Mouse (Mus musculus) forebrain, embryonic 12.5 days (tissue): ENCODE measurements around the gene Cit. TPM values are rescaled to one million over a fixed set of nuclear protein-coding genes. Genes with fewer than 3 reads are reported as not detected.
A peak's percentile ranks its signal among the peaks of the same experiment; 100 is the strongest.
"Not testable (repeated sequence)": the region's sequence is repeated elsewhere in the genome, so short reads cannot be mapped to it uniquely, and the experiment has no call there.

Experiments
- ATAC-seq: fragments of 200-750 bp; cut with Nextera tagmentation; 2 replicates; pipeline ENCODE4 v1.8.0; 2017; ENCODE audit warnings: moderate TSS enrichment; ENCODE audit not compliant: low FRiP score
- H3K27ac ChIP-seq: fragments of 300-500 bp; sonication (generic); 2 replicates; pipeline ENCODE4 v1.5.1; 2016; ENCODE audit warnings: mild to moderate bottlenecking
- H3K27me3 ChIP-seq: fragments of 300-500 bp; sonication (generic); 2 replicates; pipeline ENCODE4 v1.6.1; 2016; ENCODE audit warnings: mild to moderate bottlenecking
- H3K36me3 ChIP-seq: fragments of 300-500 bp; sonication (generic); replicated peaks from 2 replicates; pipeline ENCODE4 v1.6.1; 2016; ENCODE audit warnings: mild to moderate bottlenecking
- H3K4me1 ChIP-seq: fragments of 300-500 bp; sonication (generic); 2 replicates; pipeline ENCODE4 v1.6.1; 2016
- H3K4me2 ChIP-seq: fragments of 300-500 bp; sonication (generic); 2 replicates; pipeline ENCODE4 v1.6.1; 2016; ENCODE audit warnings: mild to moderate bottlenecking, moderate library complexity
- H3K4me3 ChIP-seq: fragments of 300-500 bp; sonication (generic); replicated peaks from 2 replicates; pipeline ENCODE4 v1.5.1; 2016; ENCODE audit warnings: mild to moderate bottlenecking
- H3K9ac ChIP-seq: fragments of 300-500 bp; sonication (generic); 2 replicates; pipeline ENCODE4 v1.6.1; 2016; ENCODE audit warnings: mild to moderate bottlenecking
- H3K9me3 ChIP-seq: fragments of 300-500 bp; sonication (generic); 2 replicates; pipeline ENCODE4 v1.6.1; 2016
- WGBS: fragments of 180-500 bp; shearing (Covaris S2); methylation state at CpG from one replicate; pipeline ENCODE4 v1.1.7; 2016; 5-methylcytosine and 5-hydroxymethylcytosine counted together
- polyA plus RNA-seq: library from polyadenylated mRNA; unstranded; fragments of >200 nt; fragmentation: Nextera tagmentation; extraction: Ambion mirVana; gene quantifications from 2 replicates; pipeline ENCODE4 v1.2.1, GENCODE M21; 2016

The Cit gene
- polyA plus RNA-seq = 41.4 and 46.5 TPM in 2 replicates

- H3K9me3 ChIP-seq = no peaks in the 10 kb centered on the region
- peaks cover 19% of the 10 kb centered on the region for H3K36me3 ChIP-seq
- peak within 1 kb of the TSS; percentile 85 for H3K4me3 ChIP-seq
- H3K9ac ChIP-seq = peak within 1 kb of the TSS; percentile 85
- WGBS = under 1% methylated on average over 42 of the region's 42 CpGs
- ATAC-seq = peak; percentile 100
- H3K27me3 ChIP-seq = no peaks in the 10 kb centered on the region
- peak within 1 kb of the TSS; percentile 72 for H3K27ac ChIP-seq
- peak within 1 kb of the TSS; percentile 83 for H3K4me2 ChIP-seq
- H3K4me1 ChIP-seq = peaks cover 42% of the 10 kb centered on the region
These were observed at the start of gene Cit for GRCm38 (mm10) chr5:115844766-115845634. Gene Cit (plus strand): TSS chr5:115845278.

DNA sequence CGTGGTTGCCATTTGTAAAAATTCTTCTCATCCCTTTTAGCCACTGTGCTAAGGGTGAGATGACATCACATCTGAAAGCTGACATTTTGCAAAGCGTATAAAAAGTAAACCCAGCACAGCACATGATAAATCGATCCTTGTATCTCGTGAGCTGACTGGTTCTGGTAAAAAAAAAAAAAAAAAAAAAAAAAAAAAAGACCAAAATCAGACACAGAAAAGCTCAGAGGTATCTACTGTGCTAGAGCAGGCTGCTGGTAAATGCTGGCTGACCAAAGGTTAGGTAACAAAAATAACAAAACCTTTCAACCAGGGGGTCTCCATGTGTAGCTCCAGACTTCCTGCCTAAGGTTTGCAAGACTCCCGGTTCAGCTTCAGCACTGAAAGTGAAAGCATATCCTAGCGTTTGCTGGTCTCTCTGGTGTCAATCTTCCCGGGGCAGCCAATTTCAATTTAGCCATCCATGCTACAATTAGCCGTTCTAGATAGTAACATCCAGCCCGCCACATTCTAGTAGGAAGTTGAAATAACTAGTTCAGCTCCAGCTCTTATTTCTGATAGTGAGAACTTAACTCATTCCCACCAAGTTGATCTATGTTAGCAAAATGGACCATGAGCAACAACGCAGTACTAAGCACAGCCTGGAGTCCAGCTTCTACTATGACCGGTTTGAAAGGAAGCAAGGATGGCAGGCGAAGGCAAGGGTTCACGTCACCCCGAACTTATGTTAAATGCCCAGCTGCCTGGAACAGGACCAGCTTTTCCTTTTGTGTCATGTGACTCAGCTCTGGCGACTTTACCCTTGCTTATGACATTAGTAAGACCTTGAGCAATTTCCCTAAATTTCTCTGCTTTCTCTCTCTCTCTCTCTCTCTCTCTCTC, 45.8 kb upstream of the Cit start:
- WGBS = 73% methylated on average over 15 of the region's 15 CpGs
- no peaks in the 10 kb centered on the region for H3K27me3 ChIP-seq
- H3K4me2 ChIP-seq = no peak overlapping the region
- no peak overlapping the region for H3K4me3 ChIP-seq
- H3K4me1 ChIP-seq = no peaks in the 10 kb centered on the region
- no peak for ATAC-seq
- H3K9ac ChIP-seq = no peak overlapping the region
- no peaks in the 10 kb centered on the region for H3K36me3 ChIP-seq
- no peak overlapping the region for H3K27ac ChIP-seq
- no peaks in the 10 kb centered on the region for H3K9me3 ChIP-seq

DNA sequence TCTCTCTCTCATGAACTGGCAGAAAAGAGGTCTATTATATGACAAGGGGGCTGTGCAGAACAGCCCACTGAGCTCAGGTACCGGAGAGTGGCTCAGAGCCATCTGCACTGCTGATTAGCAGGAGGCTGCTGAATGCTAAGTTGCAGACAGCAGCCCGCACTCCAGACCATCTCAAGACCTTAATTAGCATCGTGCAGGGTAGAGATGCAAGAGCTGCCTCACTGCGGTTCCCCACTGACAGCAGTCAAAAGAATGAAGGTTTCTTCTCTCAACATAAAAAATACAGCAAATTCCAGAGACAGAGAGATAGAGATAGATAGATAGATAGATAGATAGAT, 45.2 kb upstream of the Cit start:
- no peak for ATAC-seq
- Histone ChIP-seq H3K27ac (no peak overlapping the region), H3K9ac (no peak overlapping the region), H3K4me2 (no peak overlapping the region), H3K9me3 (no peaks in the 10 kb centered on the region), H3K27me3 (no peaks in the 10 kb centered on the region), H3K4me3 (no peak overlapping the region), H3K4me1 (no peaks in the 10 kb centered on the region), H3K36me3 (no peaks in the 10 kb centered on the region)
- 32% methylated on average over 4 of the region's 4 CpGs for WGBS

DNA sequence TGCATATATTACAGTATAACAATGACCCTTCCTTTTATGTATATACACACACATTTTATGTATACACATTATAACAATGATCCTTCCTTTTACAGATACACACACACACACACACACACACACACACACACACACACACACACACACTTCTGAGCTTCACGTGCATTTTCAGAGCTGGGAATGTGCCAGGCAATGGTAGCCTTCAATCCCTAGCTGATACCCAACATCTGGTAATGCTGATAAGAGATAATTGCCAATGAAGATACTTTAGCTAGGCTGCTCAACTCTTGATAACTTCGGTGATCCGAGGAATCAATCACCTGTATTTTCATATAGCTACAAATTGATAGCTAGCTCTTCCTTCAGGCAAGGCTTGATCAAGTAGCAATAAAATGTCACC, 32.8 kb upstream of the Cit start:
- Histone ChIP-seq H3K36me3 (no peaks in the 10 kb centered on the region), H3K4me1 (no peaks in the 10 kb centered on the region), H3K4me2 (no peak overlapping the region), H3K27me3 (no peaks in the 10 kb centered on the region), H3K4me3 (no peak overlapping the region), H3K9ac (no peak overlapping the region), H3K9me3 (no peaks in the 10 kb centered on the region), H3K27ac (no peak overlapping the region)
- ATAC-seq = no peak
- WGBS = 86% methylated on average over 3 of the region's 3 CpGs

DNA sequence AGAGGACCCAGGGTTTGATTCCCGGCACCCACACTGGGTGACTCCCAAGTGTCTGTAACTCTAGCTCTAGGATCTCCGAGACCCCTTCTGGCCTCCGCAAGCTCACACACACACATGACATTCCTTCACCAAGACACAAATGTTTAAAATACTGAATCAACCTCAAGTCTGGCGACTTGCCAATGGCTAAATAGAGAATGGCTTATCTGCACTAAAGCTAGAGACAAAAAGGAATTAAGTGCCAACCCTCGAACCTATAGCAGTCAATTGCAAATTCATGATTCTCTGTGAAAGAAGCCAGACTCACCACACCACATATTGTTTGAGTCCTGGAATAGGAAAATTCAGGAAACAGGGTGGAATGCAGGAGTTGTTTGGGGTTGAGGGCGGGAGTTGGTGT, 28.1 kb upstream of the Cit start:
- no peaks in the 10 kb centered on the region for H3K4me1 ChIP-seq
- H3K27ac ChIP-seq = no peak overlapping the region
- H3K4me2 ChIP-seq = no peak overlapping the region
- H3K4me3 ChIP-seq = no peak overlapping the region
- H3K9ac ChIP-seq = no peak overlapping the region
- H3K36me3 ChIP-seq = no peaks in the 10 kb centered on the region
- no peaks in the 10 kb centered on the region for H3K9me3 ChIP-seq
- no peaks in the 10 kb centered on the region for H3K27me3 ChIP-seq
- 75% methylated on average over 6 of the region's 6 CpGs for WGBS
- ATAC-seq = no peak

DNA sequence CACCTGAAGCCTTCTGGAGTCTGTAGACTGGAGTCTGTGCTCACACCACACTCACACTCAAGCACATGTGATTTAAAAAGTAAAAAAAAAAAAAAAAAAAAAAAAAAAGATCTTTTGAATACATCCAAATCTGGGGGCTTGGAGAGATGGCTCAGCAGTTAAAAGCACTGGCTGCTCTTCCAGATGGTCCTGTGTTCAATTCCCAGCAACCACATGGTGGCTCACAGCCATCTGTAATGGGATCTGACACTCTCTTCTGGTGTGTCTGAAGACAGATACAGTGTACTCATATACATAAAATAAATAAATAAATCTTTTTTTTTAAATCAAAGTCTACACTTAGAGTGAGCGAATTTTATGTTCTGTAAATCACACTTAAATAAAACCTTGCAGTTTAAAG, 27.4 kb upstream of the Cit start:
- not testable (repeated sequence) for H3K4me1 ChIP-seq, H3K27ac ChIP-seq, H3K4me2 ChIP-seq, H3K9ac ChIP-seq, H3K4me3 ChIP-seq, H3K27me3 ChIP-seq, H3K9me3 ChIP-seq, H3K36me3 ChIP-seq, ATAC-seq
- 81% methylated on average over 1 of the region's 1 CpGs for WGBS

DNA sequence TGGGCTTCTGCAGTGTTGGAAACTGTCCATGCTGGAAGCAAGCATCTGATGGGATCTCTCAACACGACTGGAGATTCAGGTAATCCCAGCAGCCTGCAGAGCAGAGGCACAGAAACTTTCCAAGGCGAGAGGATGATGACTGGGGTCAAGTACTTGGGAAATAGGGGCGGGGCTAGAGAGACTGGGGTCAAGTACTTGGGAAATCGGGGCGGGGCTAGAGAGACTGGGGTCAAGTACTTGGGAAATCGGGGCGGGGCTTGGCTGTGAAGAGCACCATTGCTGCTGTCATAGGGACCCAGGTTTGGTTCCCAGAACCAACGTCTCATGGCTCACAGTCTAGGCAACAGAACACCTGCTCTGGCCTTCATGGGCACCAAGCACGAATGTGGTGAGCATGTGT, 25.1 kb upstream of the Cit start:
- H3K9me3 ChIP-seq = no peaks in the 10 kb centered on the region
- WGBS = 85% methylated on average over 9 of the region's 9 CpGs
- no peak overlapping the region for H3K4me3 ChIP-seq
- ATAC-seq = no peak
- H3K9ac ChIP-seq = no peak overlapping the region
- H3K27ac ChIP-seq = no peak overlapping the region
- H3K27me3 ChIP-seq = no peaks in the 10 kb centered on the region
- no peaks in the 10 kb centered on the region for H3K4me1 ChIP-seq
- H3K36me3 ChIP-seq = no peaks in the 10 kb centered on the region
- no peak overlapping the region for H3K4me2 ChIP-seq

DNA sequence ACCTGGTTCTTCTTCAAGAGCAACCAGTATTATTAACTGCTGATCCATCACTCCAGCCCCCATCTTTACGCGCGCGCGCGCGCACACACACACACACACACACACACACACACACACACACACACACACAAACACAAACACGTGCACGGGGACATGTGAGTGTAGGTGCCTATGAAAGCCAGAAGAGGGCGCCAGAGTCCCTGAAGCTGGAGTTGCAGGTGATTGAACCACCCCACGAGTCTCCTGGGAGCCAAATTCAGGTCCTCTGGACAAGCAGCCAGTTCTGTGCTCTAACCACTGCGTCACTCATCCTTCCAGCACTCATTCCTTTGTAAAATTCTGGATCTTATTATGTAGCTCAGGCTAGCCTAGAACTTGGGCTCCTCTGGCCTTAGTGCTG, 23.9 kb upstream of the Cit start:
- Histone ChIP-seq H3K36me3 (no peaks in the 10 kb centered on the region), H3K9ac (no peak overlapping the region), H3K27ac (no peak overlapping the region), H3K27me3 (no peaks in the 10 kb centered on the region), H3K4me1 (no peaks in the 10 kb centered on the region), H3K4me2 (no peak overlapping the region), H3K9me3 (no peaks in the 10 kb centered on the region), H3K4me3 (no peak overlapping the region)
- ATAC-seq = no peak
- 90% methylated on average over 12 of the region's 12 CpGs for WGBS

- no peaks in the 10 kb centered on the region for H3K9me3 ChIP-seq
- H3K4me2 ChIP-seq = no peak overlapping the region
- no peak overlapping the region for H3K4me3 ChIP-seq
- H3K4me1 ChIP-seq = no peaks in the 10 kb centered on the region
- ATAC-seq = no peak
- 92% methylated on average over 7 of the region's 7 CpGs for WGBS
- no peaks in the 10 kb centered on the region for H3K27me3 ChIP-seq
- H3K36me3 ChIP-seq = no peaks in the 10 kb centered on the region
- H3K27ac ChIP-seq = no peak overlapping the region
- no peak overlapping the region for H3K9ac ChIP-seq
These were observed 23.2 kb upstream of the Cit start for GRCm38 (mm10) chr5:115821910-115822309.

DNA sequence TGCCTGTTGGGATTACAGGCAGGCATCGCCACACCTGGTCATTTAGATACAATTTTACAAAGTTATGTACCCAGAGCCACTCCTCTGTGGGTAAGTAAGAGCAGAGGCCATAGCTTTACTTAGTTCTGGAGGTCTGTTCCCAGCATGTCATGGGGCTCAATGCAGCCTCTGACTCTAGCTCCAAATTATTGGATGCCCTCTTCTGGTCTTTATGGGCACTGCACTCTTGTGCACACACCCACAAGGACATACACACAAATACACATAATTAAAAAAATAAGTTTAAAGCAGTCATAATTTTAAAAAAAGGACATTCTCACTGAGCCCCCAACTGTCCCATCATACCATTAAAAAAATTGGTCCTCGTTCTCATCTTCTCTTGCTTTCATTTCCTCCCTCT, 12.3 kb upstream of the Cit start:
- no peaks in the 10 kb centered on the region for H3K9me3 ChIP-seq
- no peak overlapping the region for H3K4me3 ChIP-seq
- no peaks in the 10 kb centered on the region for H3K4me1 ChIP-seq
- H3K9ac ChIP-seq = no peak overlapping the region
- no peak overlapping the region for H3K27ac ChIP-seq
- no peaks in the 10 kb centered on the region for H3K27me3 ChIP-seq
- no peak overlapping the region for H3K4me2 ChIP-seq
- WGBS = 95% methylated on average over 2 of the region's 2 CpGs
- no peak for ATAC-seq
- no peaks in the 10 kb centered on the region for H3K36me3 ChIP-seq

DNA sequence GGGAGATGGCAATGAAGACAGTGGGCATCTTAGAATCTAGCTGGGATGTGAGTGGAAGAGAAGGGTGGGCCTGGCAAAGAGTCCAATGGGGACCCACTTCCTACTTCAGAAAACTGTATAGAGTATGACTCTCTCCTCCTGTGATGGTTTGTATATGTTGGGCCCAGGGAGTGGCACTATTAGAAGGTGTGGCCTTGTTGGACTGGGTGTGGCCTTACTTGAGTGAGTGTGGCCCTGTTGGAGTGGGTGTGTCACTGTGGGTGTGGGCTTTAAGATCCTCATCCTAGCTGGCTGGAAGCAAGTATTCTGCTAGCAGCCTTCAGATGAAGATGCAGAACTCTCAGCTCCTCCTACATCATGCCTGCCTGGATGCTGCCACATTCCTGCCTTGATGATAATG, 11.3 kb upstream of the Cit start:
- H3K4me1 ChIP-seq, H3K9me3 ChIP-seq, H3K4me3 ChIP-seq, H3K27me3 ChIP-seq, ATAC-seq, H3K36me3 ChIP-seq, H3K27ac ChIP-seq, H3K9ac ChIP-seq, H3K4me2 ChIP-seq: not testable (repeated sequence)

- no peak for ATAC-seq
- H3K27me3 ChIP-seq = no peaks in the 10 kb centered on the region
- no peak overlapping the region for H3K9ac ChIP-seq
- no peak overlapping the region for H3K27ac ChIP-seq
- H3K4me2 ChIP-seq = no peak overlapping the region
- 69% methylated on average over 7 of the region's 7 CpGs for WGBS
- 0 out of 2 replicates have a peak, but pooled peaks cover 3% of the 10 kb centered on the region for H3K9me3 ChIP-seq
- H3K36me3 ChIP-seq = no peaks in the 10 kb centered on the region
- H3K4me3 ChIP-seq = no peak overlapping the region
- no peaks in the 10 kb centered on the region for H3K4me1 ChIP-seq
These were observed 9.8 kb upstream of the Cit start for GRCm38 (mm10) chr5:115835291-115835690.
